Mouse (Mus musculus) retina, postnatal 1 day (tissue): ENCODE data around the gene Psg23.
"Not testable (repeated sequence)": the region's sequence is repeated elsewhere in the genome, so short reads cannot be mapped to it uniquely, and the experiment has no call there.

Experiments used
- DNase-seq: peaks from one replicate; pipeline ENCODE4 v3.0.0-alpha.2; 2012

Gene Psg23

GRCm38 (mm10) chr7:18616401-18616800 lies at the start of gene Psg23:
Gene Psg23, minus strand, starts transcription at chr7:18616501.
- DNase-seq, result not testable (repeated sequence)

- not testable (repeated sequence) for DNase-seq
These were observed 40.3 kb upstream of the Psg23 start, which contains the start of gene Psg21 for GRCm38 (mm10) chr7:18656625-18657024. Gene Psg21, minus strand, starts transcription at chr7:18656725.

GRCm38 (mm10) chr7:18626921-18627320 lies 10.6 kb upstream of the Psg23 start:
- not testable (repeated sequence) for DNase-seq

- DNase-seq, result no peak
These were observed 49.1 kb downstream of the Psg23 start, which contains the start of gene Psg27 for GRCm38 (mm10) chr7:18567205-18567604. Gene Psg27, minus strand, starts transcription at chr7:18567305.

GRCm38 (mm10) chr7:18559850-18560249 lies 56.5 kb downstream of the Psg23 start:
- no peak for DNase-seq
